Mouse (Mus musculus) heart, adult 2 months (tissue): Measurements from ENCODE around the gene Setd7. TPM values are rescaled to one million over a fixed set of nuclear protein-coding genes. Genes with fewer than 3 reads are reported as not detected.
"Not testable (repeated sequence)": the region's sequence is repeated elsewhere in the genome, so short reads cannot be mapped to it uniquely, and the experiment has no call there.

Experiments used
- DNase-seq, 2 experiments: peaks; one replicate each; pipeline ENCODE4 v3.0.0; 2021
- H3K27ac ChIP-seq: fragments of 200-600 bp; 2 replicates; pipeline ENCODE4 v1.8.1; 2022
- H3K27me3 ChIP-seq: fragments of 200-500 bp; 2 replicates; pipeline ENCODE4 v1.6.1; 2012; ENCODE audit warnings: mild to moderate bottlenecking, low read length, inconsistent platforms, mixed read lengths; ENCODE audit not compliant: control insufficient read depth, insufficient read depth
- H3K36me3 ChIP-seq: fragments of 200-500 bp; 2 replicates; pipeline ENCODE4 v1.6.1; 2012; ENCODE audit warnings: low read length, inconsistent platforms; ENCODE audit not compliant: control insufficient read depth, insufficient read depth
- H3K4me1 ChIP-seq: fragments of 200-500 bp; 2 replicates; pipeline ENCODE4 v1.6.1; 2011; ENCODE audit warnings: low read length; ENCODE audit not compliant: control insufficient read depth, insufficient read depth
- H3K4me3 ChIP-seq: fragments of 200-600 bp; 2 replicates; pipeline ENCODE4 v1.8.1; 2022
- H3K79me2 ChIP-seq: fragments of 200-500 bp; replicated peaks from 2 replicates; pipeline ENCODE4 v1.6.1; 2012; ENCODE audit warnings: mild to moderate bottlenecking, inconsistent platforms, low read length, moderate library complexity, mixed read lengths; ENCODE audit not compliant: control insufficient read depth, insufficient read depth
- H3K9ac ChIP-seq: fragments of 200-500 bp; 2 replicates; pipeline ENCODE4 v1.6.1; 2012; ENCODE audit warnings: low read depth, mild to moderate bottlenecking, control low read depth, inconsistent platforms, low read length, mixed read lengths
- CTCF ChIP-seq: fragments of 200-600 bp; IDR thresholded peaks from 2 replicates; pipeline ENCODE4 v1.8.1; 2022; ENCODE audit warnings: antibody characterized with exemption, mild to moderate bottlenecking, moderate library complexity
- EP300 ChIP-seq: fragments of 200-500 bp; IDR thresholded peaks from 2 replicates; pipeline ENCODE4 v1.6.1; 2011; ENCODE audit warnings: low read depth, low read length, control low read depth; ENCODE audit not compliant: insufficient read depth
- POLR2A ChIP-seq: fragments of 200-500 bp; IDR thresholded peaks from 2 replicates; pipeline ENCODE4 v1.6.1; 2011; ENCODE audit warnings: mild to moderate bottlenecking, low read depth, low read length, control low read depth; ENCODE audit not compliant: insufficient read depth
- WGBS: fragments of 180-500 bp; shearing (Covaris S2); methylation state at CpG from one replicate; pipeline ENCODE4 v1.1.7; 2018; 5-methylcytosine and 5-hydroxymethylcytosine counted together
- intact Hi-C: fragments of 180-260 bp; cut with DNase I; formaldehyde crosslinking; loops from one replicate; pipeline ENCODE4 v1.15.1; 2025
- polyA plus RNA-seq: library from polyadenylated mRNA; depleted of rRNA; stranded (reverse); fragments of >200 nt; gene quantifications from 2 replicates; pipeline ENCODE4 v1.2.3, GENCODE M21; 2012
- total RNA-seq, 2 experiments: library from RNA; stranded (reverse); gene quantifications; 2 replicates each; pipeline ENCODE4 v1.2.3; 2021

Setd7 gene
- total and polyA plus RNA-seq, 3 experiments, result 21.6 to 68.2 (median 51.0) TPM

- WGBS, result 20% methylated on average over 18 of the region's 18 CpGs
- H3K27ac ChIP-seq, result no peak overlapping the region
- TF ChIP-seq POLR2A, result no peak
- peak; percentile 89; the same call in 1 of the 2 replicates for TF ChIP-seq CTCF
- peak; percentile 66; the same call in 1 of the 2 replicates for TF ChIP-seq EP300
- intact Hi-C loops, result loop anchor here (1.0 to 2.0 kb wide), 4 partner anchors 65 to 659 kb away; no protein-coding TSS in a partner anchor
- peaks cover 1% of the 10 kb centered on the region for H3K4me1 ChIP-seq
- no peaks in the 10 kb centered on the region for H3K27me3 ChIP-seq
- DNase-seq, result peak; percentile 71 to 79
- H3K9ac ChIP-seq, result no peak overlapping the region
- no peaks in the 10 kb centered on the region for H3K36me3 ChIP-seq
- H3K4me3 ChIP-seq, result no peak overlapping the region
- no peaks in the 10 kb centered on the region for H3K79me2 ChIP-seq
Measured at GRCm38 (mm10) chr3:51583574-51584391, 23.1 kb upstream of the Setd7 start.

- DNase-seq, H3K27me3 ChIP-seq, intact Hi-C loops, H3K4me1 ChIP-seq, H3K36me3 ChIP-seq, H3K9ac ChIP-seq, H3K27ac ChIP-seq, H3K79me2 ChIP-seq, H3K4me3 ChIP-seq: not testable (repeated sequence)
- 81% methylated on average over 4 of the region's 4 CpGs for WGBS
Measured at GRCm38 (mm10) chr3:51579243-51579642, 18.6 kb upstream of the Setd7 start.

- TF ChIP-seq EP300 (no peak), CTCF (no peak), POLR2A (no peak)
- Histone ChIP-seq H3K79me2 (no peaks in the 10 kb centered on the region), H3K4me3 (no peak overlapping the region), H3K27me3 (no peaks in the 10 kb centered on the region), H3K9ac (no peak overlapping the region), H3K36me3 (no peaks in the 10 kb centered on the region), H3K27ac (no peak overlapping the region), H3K4me1 (no peaks in the 10 kb centered on the region)
- intact Hi-C loops, result no loop called here
- DNase-seq, result peak; percentile 35 to 41
- 56% methylated on average over 12 of the region's 12 CpGs for WGBS
Measured at GRCm38 (mm10) chr3:51577816-51578749, 17.4 kb upstream of the Setd7 start.

- no peak for DNase-seq
- Histone ChIP-seq H3K79me2 (no peaks in the 10 kb centered on the region), H3K27ac (no peak overlapping the region), H3K4me1 (no peaks in the 10 kb centered on the region), H3K27me3 (no peaks in the 10 kb centered on the region), H3K4me3 (no peak overlapping the region), H3K36me3 (no peaks in the 10 kb centered on the region), H3K9ac (no peak overlapping the region)
- TF ChIP-seq POLR2A (no peak), EP300 (no peak), CTCF (no peak)
- 74% methylated on average over 11 of the region's 11 CpGs for WGBS
- intact Hi-C loops, result no loop called here
Measured at GRCm38 (mm10) chr3:51577359-51577758, 16.7 kb upstream of the Setd7 start.

- Histone ChIP-seq H3K4me1 (no peaks in the 10 kb centered on the region), H3K79me2 (no peaks in the 10 kb centered on the region), H3K27ac (no peak overlapping the region), H3K36me3 (no peaks in the 10 kb centered on the region), H3K4me3 (no peak overlapping the region), H3K9ac (no peak overlapping the region), H3K27me3 (no peaks in the 10 kb centered on the region)
- TF ChIP-seq EP300 (no peak), POLR2A (no peak), CTCF (no peak)
- no peak for DNase-seq
- intact Hi-C loops, result no loop called here
- 82% methylated on average over 9 of the region's 9 CpGs for WGBS
Measured at GRCm38 (mm10) chr3:51573915-51574314, 13.2 kb upstream of the Setd7 start.
